Mouse (Mus musculus): ENCODE measurements at regions not wholly inside any gene's neighbourhood (a gene's known extent, or its start where the extent isn't known, plus 50 kb on each side); places are given as distances from the start of the nearest gene placed in this dataset.

DNA sequence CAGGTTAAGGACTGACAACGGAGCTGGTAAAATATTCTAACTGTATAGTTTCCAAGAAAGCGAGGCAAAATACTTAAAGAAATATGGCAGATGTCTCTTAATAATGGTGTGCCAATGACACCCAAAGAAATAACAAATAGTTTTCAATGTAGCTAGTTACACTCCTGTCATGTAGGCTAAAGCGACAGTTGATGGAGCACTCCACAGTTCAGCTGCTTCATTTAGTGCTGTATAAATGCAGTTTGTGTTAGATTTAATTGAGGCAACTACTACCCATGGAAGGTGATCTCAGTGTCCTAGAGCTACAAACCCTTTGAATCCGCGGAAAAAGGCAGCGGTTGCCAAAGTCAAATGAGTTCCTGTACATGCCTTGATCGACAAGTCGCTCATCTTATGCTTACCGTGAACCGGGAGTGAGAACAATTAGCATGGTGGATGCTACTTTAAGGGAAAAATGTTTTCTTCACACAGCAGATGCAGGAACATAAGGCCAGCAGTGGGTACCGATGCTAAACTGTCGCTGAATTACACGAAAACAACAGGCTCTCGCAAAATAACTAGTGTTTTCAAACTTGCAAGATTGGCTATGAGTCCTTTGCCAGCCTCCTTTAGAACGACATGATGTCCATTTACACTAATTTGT is 961.4 kb downstream of the Mat2b start:
- peak; percentile 47 for DNase-seq (ENCODE audit: low read depth, low spot score)

GRCm38 (mm10) chr11:39723621-39724020 is 971.4 kb downstream of the Mat2b start:
- no peak for DNase-seq (ENCODE audit: low read depth, low spot score)

DNA sequence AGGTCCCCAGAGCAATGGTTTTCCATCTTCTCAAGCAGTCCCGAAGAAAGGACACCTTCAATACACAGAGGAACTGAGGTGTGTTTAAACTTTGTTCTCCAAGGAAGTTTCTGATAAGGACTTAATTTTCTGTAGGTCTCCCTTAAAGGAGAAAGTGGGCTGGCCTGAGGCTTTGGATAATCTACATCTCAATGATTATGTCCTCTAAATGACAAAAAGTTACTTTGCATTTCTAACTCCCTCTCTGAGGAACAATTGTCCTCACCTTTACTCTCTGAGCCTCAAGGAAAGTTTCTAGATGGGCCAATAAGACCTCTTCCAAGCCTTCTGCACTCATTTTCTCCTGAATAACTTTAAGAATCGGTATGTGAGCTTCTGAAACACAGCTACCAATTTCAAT is 1016.5 kb downstream of the Mat2b start:
- DNase-seq (ENCODE audit: low read depth, low spot score): no peak

- no peak for DNase-seq (ENCODE audit: low read depth, low spot score)
These were observed 1041.4 kb downstream of the Mat2b start for GRCm38 (mm10) chr11:39653595-39653994.

DNA sequence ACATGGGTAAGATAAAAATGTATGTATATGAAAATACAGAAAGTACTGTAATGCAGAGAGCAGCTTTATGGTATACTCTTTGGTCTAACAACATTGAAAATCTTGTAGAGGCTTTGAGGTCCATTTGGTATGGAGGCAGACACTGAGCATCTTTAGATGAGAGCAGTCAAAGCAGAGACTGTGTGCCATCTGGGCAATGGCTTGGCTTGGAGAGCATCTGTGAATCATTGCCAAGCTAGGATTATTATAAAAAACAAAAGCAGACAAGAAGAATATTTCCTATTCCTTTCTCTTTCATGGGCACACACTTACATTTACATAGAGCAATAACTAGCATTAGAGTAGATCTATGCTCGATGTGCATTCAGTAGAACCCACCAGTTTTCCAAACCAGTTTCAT is 1075.6 kb downstream of the Mat2b start:
- peak; percentile 26 for DNase-seq (ENCODE audit: low read depth, low spot score)

DNA sequence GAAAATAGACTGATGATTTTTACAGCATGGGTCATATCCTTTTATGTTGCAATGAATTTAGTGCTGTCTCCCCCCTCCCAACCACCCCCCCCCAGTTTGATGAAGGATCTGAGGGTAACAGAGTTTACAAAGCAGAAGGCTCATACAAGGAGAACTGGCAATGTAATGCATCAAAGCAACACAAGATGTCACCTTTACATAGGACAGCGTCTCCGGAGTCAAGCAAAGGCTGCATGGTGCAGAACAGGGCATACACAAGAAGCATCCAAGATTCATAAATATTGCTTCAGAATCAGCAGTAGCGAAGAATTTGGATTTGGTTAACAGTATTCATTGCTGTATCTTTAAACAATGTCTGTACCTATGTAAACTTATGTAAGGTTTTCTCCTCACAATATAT is 1079.2 kb downstream of the Mat2b start:
- DNase-seq (ENCODE audit: low read depth, low spot score): peak; percentile 69

- peak; percentile 8 for DNase-seq (ENCODE audit: low read depth, low spot score)
These were observed 1098.5 kb downstream of the Mat2b start for GRCm38 (mm10) chr11:39596479-39596878.

DNA sequence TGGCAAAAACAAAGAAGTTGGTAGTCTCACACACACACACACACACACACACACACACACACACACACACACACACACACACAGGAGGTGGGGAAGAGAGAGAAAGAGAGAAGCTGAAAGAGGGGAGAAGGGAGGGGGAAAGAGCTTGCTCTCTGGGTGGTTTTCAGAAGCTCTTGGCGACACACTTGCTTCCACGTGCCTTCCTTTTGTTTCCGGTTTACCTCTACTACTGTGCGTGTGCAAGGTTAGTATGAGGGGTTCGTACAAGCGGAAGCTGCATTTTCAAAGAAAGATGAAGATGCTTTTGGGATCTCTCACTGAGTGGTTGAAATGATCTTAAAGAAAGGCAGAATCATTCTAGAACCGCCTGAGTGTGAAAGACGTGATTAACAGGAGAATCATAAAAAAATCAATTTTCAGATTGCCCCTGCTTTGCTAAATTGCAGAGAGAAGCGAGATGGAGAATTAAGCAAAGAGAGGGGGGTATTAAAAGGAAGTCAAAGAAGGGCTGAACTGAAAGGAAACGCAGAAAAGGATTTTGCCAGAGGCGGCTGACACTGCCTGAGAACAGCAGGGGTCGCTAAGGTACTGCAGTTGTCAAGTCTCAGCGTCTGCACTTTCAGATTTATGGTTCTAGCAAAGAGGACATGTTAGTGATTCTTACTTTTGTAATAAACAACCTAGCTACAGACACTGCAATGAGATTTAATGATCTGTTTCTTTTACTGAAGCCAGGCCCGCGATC is 1106.2 kb downstream of the Mat2b start:
- peak; percentile 89 for DNase-seq (ENCODE audit: low read depth, low spot score)

- peak; percentile 12 for DNase-seq (ENCODE audit: low read depth, low spot score)
These were observed 1136.7 kb downstream of the Mat2b start for GRCm38 (mm10) chr11:39558287-39558686.

DNA sequence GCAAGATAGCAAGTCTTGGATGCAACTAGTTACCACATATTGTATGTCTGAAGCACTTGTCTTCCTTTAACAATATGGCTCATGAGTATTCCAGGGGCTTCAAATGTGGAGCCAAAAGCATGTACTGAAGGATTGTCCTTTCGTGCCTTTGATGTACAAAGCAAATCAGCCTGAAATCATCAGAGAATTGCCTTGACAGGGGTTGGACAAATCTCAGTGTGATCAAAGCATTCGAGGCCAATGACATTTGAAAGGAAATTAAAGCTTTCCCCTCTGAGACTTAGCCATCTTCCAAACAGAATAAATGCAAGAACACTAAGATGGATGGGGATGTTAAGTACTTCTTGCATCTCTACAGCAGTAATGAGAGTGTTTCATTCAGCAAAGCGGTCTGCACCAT is 1144.9 kb downstream of the Mat2b start:
- DNase-seq (ENCODE audit: low read depth, low spot score): no peak

DNA sequence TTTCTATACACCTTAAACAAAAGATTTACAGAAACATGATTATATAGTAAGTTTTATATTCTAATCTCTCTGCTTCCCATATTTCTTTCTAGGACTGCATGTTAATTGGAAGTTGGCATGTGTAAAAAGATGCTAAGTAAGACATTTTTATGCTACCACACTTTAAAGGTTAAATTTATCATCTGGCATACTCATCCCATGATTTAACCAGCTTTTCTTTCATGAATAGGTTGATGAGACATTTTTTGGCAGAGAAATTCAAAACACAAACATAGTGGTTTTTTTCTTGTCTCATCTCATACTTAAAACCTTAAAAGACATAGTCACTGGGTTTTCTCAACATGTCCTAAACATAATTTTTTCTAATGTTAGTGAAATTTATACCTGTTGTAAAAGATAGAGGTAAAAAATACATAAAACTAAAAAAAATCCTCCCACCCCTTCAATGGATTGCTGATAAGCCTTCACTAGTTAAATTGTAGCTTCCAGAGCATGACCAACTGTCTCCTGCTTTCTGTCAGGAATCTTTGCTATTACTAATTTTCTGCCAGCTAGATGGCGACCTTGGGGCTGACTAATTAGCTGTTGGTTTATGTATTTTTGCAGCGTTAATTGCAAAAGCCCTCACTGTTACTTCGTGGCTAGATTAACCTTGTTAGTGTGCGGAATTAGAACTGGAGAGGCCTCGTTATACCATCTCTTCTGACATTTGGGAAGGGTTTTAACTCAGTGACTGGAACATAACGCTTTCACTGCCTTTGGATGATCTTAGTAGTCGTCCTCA is 1169.9 kb downstream of the Mat2b start:
- DNase-seq (ENCODE audit: low read depth, low spot score): peak; percentile 9

DNA sequence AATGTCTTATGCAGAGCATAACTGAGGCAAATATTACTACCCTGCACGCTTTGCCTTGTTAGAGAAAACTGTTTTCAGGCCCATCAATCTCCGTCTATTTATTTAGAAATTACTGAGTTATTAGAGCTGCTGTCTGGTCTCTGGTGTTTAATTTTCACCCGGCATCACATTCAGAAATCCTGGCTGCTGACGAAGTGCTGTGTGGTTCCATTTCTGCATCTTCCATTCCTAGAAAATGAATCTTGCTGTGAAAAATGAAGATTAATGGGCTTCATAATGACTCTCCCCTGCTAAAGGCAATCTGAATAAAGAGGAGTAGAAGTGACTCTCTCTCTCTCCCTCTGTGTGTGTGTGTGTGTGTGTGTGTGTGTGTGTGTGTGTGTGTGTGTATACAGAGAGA is 1199.8 kb downstream of the Mat2b start:
- no peak for DNase-seq (ENCODE audit: low read depth, low spot score)

DNA sequence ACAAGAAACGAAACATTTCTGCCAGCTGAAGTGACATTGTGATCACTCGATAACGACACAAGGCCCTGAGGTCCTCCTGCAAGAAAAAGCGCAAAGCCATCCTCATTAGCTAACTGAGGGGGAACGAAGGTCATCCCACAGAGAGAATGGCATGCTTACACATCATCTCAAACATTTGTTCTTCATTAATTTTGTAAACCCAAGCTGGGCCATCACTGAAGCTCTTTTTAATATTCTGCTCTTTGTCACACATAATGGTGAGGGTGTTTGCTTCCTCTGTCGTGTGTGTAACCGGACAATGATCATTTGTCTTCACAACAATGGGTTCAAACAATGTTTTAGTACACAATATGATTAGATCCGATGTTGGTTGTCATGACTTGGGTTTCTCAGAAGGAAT is 1217.9 kb downstream of the Mat2b start:
- peak; percentile 51 for DNase-seq (ENCODE audit: low read depth, low spot score)

- peak; percentile 7 for DNase-seq (ENCODE audit: low read depth, low spot score)
These were observed 1241.6 kb downstream of the Mat2b start for GRCm38 (mm10) chr11:39453329-39453952.

DNA sequence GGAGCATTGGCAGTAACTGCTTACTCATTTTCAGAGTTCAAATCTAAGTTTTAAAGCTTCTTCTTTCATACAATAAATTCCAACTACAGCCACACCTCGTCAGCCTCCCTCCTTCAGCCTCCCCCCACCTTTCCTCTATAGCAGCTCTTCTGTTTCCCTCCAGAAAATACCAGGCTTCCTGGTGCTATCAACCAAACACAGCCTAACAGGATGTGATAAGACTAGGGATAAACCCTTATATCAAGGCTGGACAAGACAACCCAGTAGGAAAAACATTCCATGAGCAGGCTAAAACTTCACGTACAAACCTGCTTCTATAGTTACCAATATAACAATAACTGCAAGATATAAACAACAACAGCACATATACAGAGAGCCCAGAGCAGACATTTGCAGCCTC is 1248.6 kb downstream of the Mat2b start:
- no peak for DNase-seq (ENCODE audit: low read depth, low spot score)

DNA sequence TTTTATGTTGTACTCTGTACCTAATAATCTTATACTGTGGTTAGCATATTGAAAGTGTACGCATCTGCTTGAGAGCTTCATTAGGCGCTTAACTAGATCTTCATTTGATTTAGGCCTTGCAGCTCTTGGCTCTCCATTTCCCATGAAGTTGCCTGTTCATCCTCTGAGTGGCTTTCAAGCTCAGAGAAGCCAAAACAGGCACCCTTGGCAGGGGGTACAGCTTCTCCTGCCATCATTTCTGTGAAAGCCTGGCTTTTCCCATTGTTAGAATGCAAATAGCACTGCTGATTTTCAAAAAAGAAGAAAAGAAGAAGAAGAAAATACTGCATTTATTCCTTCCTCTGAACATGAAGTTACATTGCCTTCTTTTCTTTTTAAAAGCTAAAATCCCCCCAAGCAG is 1283.3 kb downstream of the Mat2b start:
- DNase-seq (ENCODE audit: low read depth, low spot score): no peak

GRCm38 (mm10) chr11:39411182-39411581 is 1283.8 kb downstream of the Mat2b start:
- no peak for DNase-seq (ENCODE audit: low read depth, low spot score)

GRCm38 (mm10) chr11:39364827-39365226 is 1330.2 kb downstream of the Mat2b start:
- DNase-seq (ENCODE audit: low read depth, low spot score): peak; percentile 45

DNA sequence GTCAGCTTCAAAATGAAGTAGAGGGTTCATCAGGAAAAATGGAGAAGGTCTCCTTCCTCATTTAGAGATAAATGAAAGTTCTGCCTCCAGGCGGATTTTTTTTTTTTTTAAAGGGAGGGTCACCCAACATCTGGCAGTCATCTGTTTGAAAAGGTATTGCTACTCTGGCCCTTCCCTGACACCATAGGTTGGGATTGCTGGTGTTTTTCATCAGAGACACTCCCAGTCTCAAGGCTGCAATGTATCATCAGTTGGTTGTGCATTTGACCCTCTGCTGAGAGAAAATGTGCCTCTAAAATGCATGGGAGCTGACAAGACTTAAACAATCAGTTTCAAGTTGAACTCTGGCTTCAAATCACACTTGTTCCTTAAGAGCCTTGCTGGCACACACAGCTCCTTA is 1344.4 kb downstream of the Mat2b start:
- DNase-seq (ENCODE audit: low read depth, low spot score): no peak
